Mouse (Mus musculus): ENCODE results near the gene Chrna4. TPM values are rescaled to one million over a fixed set of nuclear protein-coding genes. Genes with fewer than 3 reads are reported as not detected.

The Chrna4 gene
- total and polyA plus RNA-seq, 3 experiments: 0.12 TPM; not detected in 2

- no peak overlapping the region for H3K27ac ChIP-seq (ENCODE audit: control insufficient read depth, low read depth, low read length)
- H3K9me3 ChIP-seq (replicated peaks; ENCODE audit: insufficient read depth, low read length): no peaks in the 10 kb centered on the region
- peaks cover 7% of the 10 kb centered on the region for H3K79me2 ChIP-seq (ENCODE audit: control insufficient read depth, insufficient read depth, low read length, poor library complexity)
- DNase-seq (ENCODE audit: low read depth, low spot score): no peak
- peaks cover 2 to 25% of the 10 kb centered on the region in 2 experiments; a peak in 2 of 4 replicates for H3K4me1 ChIP-seq (ENCODE audit: control insufficient read depth in 1 of 2, insufficient read depth in 2 of 2, low read length in 2 of 2)
- TF ChIP-seq BHLHE40 (IDR thresholded peaks at IDR 0.05; ENCODE audit: borderline replicate concordance, low read depth, low read length): no peak
- TF ChIP-seq CHD2 (IDR thresholded peaks at IDR 0.05; ENCODE audit: low read length): no peak
- no peaks in the 10 kb centered on the region; a peak in 1 of 4 replicates for H3K27me3 ChIP-seq (ENCODE audit: control insufficient read depth in 1 of 2, insufficient read depth in 2 of 2, low read length in 2 of 2)
- no peak overlapping the region for H3K4me3 ChIP-seq (ENCODE audit: control insufficient read depth in 1 of 2, insufficient read depth in 1 of 2, low read depth in 2 of 2, low read length in 2 of 2)
- no peak overlapping the region for H3K9ac ChIP-seq (ENCODE audit: control insufficient read depth, low read depth, low read length, poor library complexity, severe bottlenecking)
- peaks cover 0 to 15% of the 10 kb centered on the region in 2 experiments; a peak in 2 of 4 replicates for H3K36me3 ChIP-seq (ENCODE audit: control insufficient read depth in 1 of 2, insufficient read depth in 2 of 2, low read length in 2 of 2)
Measured at GRCm38 (mm10) chr2:181079518-181079917, 36.2 kb upstream of the Chrna4 start.

- no peaks in the 10 kb centered on the region; a peak in 1 of 4 replicates for H3K27me3 ChIP-seq (ENCODE audit: control insufficient read depth in 1 of 2, insufficient read depth in 2 of 2, low read length in 2 of 2)
- H3K4me1 ChIP-seq (ENCODE audit: control insufficient read depth in 1 of 2, insufficient read depth in 2 of 2, low read length in 2 of 2): peaks cover 2 to 25% of the 10 kb centered on the region in 2 experiments; a peak in 2 of 4 replicates
- no peaks in the 10 kb centered on the region for H3K9me3 ChIP-seq (replicated peaks; ENCODE audit: insufficient read depth, low read length)
- no peak overlapping the region for H3K4me3 ChIP-seq (ENCODE audit: control insufficient read depth in 1 of 2, insufficient read depth in 1 of 2, low read depth in 2 of 2, low read length in 2 of 2)
- no peak overlapping the region for H3K9ac ChIP-seq (ENCODE audit: control insufficient read depth, low read depth, low read length, poor library complexity, severe bottlenecking)
- TF ChIP-seq SMC3 (IDR thresholded peaks at IDR 0.05; ENCODE audit: low read depth, low read length) (no peak), MYC (IDR thresholded peaks at IDR 0.05; ENCODE audit: low read depth, low read length) (no peak), RCOR1 (IDR thresholded peaks at IDR 0.05; ENCODE audit: low read depth, low read length) (no peak), MYB (IDR thresholded peaks at IDR 0.05; ENCODE audit: low read depth, low read length) (no peak), RAD21 (IDR thresholded peaks at IDR 0.05; ENCODE audit: low read depth, low read length) (no peak), MXI1 (IDR thresholded peaks at IDR 0.05; ENCODE audit: low read depth, low read length) (no peak), ELF1 (IDR thresholded peaks at IDR 0.05; ENCODE audit: low read depth, low read length) (no peak), TCF12 (IDR thresholded peaks at IDR 0.05; ENCODE audit: low read depth, low read length) (no peak), JUND (IDR thresholded peaks at IDR 0.05; ENCODE audit: low read depth, low read length) (no peak), TBP (IDR thresholded peaks at IDR 0.05; ENCODE audit: low read depth, low read length) (no peak), ZC3H11A (IDR thresholded peaks at IDR 0.05; ENCODE audit: low read depth, low read length) (no peak)
- H3K79me2 ChIP-seq (ENCODE audit: control insufficient read depth, insufficient read depth, low read length, poor library complexity): peaks cover 7% of the 10 kb centered on the region
- H3K36me3 ChIP-seq (ENCODE audit: control insufficient read depth in 1 of 2, insufficient read depth in 2 of 2, low read length in 2 of 2): peaks cover 0 to 15% of the 10 kb centered on the region in 2 experiments; a peak in 2 of 4 replicates
- DNase-seq (ENCODE audit: low read depth, low spot score): no peak
- H3K27ac ChIP-seq (ENCODE audit: control insufficient read depth, low read depth, low read length): no peak overlapping the region
Measured at GRCm38 (mm10) chr2:181078908-181079307, 35.6 kb upstream of the Chrna4 start.

GRCm38 (mm10) chr2:181075501-181075900 is 32.2 kb upstream of the Chrna4 start:
- Histone ChIP-seq H3K4me3 (ENCODE audit: control insufficient read depth in 1 of 2, insufficient read depth in 1 of 2, low read depth in 2 of 2, low read length in 2 of 2) (no peak overlapping the region), H3K9ac (ENCODE audit: control insufficient read depth, low read depth, low read length, poor library complexity, severe bottlenecking) (no peak overlapping the region), H3K27ac (ENCODE audit: control insufficient read depth, low read depth, low read length) (no peak overlapping the region), H3K36me3 (ENCODE audit: control insufficient read depth in 1 of 2, insufficient read depth in 2 of 2, low read length in 2 of 2) (peaks cover 0 to 10% of the 10 kb centered on the region in 2 experiments; a peak in 2 of 4 replicates), H3K27me3 (ENCODE audit: control insufficient read depth in 1 of 2, insufficient read depth in 2 of 2, low read length in 2 of 2) (peaks cover 0 to 3% of the 10 kb centered on the region in 2 experiments; a peak in 1 of 4 replicates), H3K4me1 (ENCODE audit: control insufficient read depth in 1 of 2, insufficient read depth in 2 of 2, low read length in 2 of 2) (peaks cover 2 to 15% of the 10 kb centered on the region in 2 experiments; a peak in 2 of 4 replicates), H3K79me2 (ENCODE audit: control insufficient read depth, insufficient read depth, low read length, poor library complexity) (no peaks in the 10 kb centered on the region), H3K9me3 (replicated peaks; ENCODE audit: insufficient read depth, low read length) (no peaks in the 10 kb centered on the region)
- TF ChIP-seq SIN3A (IDR thresholded peaks at IDR 0.05; ENCODE audit: low read length): no peak
- no peak for TF ChIP-seq POLR2AphosphoS5 (IDR thresholded peaks at IDR 0.05; ENCODE audit: borderline replicate concordance, low read depth, low read length)
- no peak for TF ChIP-seq TAL1 (IDR thresholded peaks at IDR 0.05; ENCODE audit: low read length)
- no peak for DNase-seq (ENCODE audit: low read depth, low spot score)
